Mouse (Mus musculus) monocyte, adult 5-6 weeks (primary cell): Measurements from ENCODE around the gene Rere. TPM values are rescaled to one million over a fixed set of nuclear protein-coding genes. Genes with fewer than 3 reads are reported as not detected.

ENCODE experiments used
- total RNA-seq: library from RNA; stranded (forward); fragments of 200-1000, 200-491, 200-594 nt; gene quantifications from 3 replicates; pipeline ENCODE4 v1.2.3, GENCODE M21; 2017

Rere gene
- total RNA-seq, 1 experiment from 2014 or later, result 11.1 TPM

Other genes starting within 250 kb of the Rere start
- 0.19 to 0.39 TPM (median 0.32 TPM) in 3 replicates for gene Gpr157, start 194.3 kb upstream of the Rere start, total RNA-seq
- gene Slc2a5, start 162.4 kb upstream of the Rere start, total RNA-seq, result 0.10 TPM in 1 of 3 replicates, not detected in the others
- not detected in 3 replicates for gene Slc2a7, start 132.7 kb upstream of the Rere start, total RNA-seq
- gene Car6, start 80.3 kb upstream of the Rere start, total RNA-seq, result not detected in 3 replicates
- 240 to 351 TPM (median 288 TPM) in 3 replicates for gene Eno1, start 44.9 kb upstream of the Rere start, total RNA-seq